Mouse (Mus musculus): Measurements from ENCODE around the gene Pbrm1. TPM values are rescaled to one million over a fixed set of nuclear protein-coding genes. Genes with fewer than 3 reads are reported as not detected.

The Pbrm1 gene
- total RNA-seq (2021): 10 to 100 TPM; 55.3 to 59.0 TPM

DNA sequence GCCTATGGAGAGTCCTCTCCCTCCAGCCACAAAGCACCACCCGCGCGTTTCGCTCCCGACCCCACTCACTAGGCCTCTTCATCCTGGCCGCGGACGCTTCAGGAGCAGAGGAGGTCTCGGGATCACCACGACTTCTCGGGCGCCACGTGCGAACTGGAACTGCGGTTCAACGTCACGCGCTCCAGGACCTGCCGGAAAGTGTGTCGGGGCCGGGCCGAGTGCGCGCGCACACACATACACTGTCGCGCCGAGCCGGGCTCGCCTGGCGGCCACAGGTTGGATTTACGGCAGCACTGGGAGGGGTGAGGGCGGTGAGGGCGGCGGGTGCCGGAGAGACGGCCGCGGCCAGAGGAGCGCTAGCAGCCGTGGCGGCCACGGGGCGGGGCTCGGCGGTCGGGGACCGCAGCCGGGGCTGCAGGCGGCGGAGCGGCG lies at the start of gene Pbrm1, which contains the start of gene Gnl3:
TSS of gene Pbrm1 (plus strand) at position 279 of the 432 bp plus-strand sequence.
TSS of gene Gnl3 (minus strand) at position 293 of the 432 bp plus-strand sequence.
- peak; percentile 91 to 94 for DNase-seq (ENCODE audit: extremely low spot score in 1 of 2, low spot score in 1 of 2)

DNA sequence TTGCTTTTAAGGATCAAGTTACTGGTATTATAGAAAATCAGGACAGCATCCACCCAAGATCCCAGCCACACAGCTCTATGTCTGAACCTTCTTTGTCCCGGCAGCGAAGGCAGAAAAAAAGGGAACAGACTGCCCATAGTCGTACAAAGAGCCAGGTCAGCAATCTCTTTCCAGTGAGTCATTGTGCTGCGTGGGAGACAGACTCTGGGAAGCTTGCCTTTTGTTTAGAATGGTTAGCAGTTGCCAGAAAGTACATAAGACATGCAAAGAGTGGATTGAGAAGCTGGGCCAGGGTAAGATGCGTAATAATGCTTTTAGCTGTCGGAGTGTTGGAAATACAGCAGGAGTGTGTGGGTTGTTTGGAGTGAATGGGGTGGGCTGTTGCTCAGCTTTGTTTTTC lies 44.7 kb upstream of the Pbrm1 start:
- DNase-seq (ENCODE audit: extremely low spot score in 1 of 2, low spot score in 1 of 2): no peak

DNA sequence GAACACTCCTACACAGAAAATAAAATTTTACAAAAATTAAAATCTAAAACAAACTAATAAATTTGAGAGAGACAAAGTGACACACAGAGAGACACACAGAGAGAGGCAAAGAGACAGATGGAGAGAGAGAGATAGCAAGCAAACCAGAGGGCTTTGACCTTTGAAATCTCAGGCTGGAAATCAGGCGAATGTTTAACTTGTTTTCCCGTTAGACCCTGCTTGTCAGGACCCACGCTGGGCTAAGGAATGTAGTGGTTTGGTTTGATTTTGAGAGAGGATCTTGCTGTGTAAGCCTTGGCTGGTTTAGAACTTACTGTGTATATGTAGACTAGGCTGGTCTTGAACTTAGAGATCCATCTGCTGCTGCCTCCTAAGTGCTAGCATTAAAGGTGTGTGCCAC lies 42.7 kb upstream of the Pbrm1 start:
- DNase-seq (ENCODE audit: extremely low spot score in 1 of 2, low spot score in 1 of 2): no peak

DNA sequence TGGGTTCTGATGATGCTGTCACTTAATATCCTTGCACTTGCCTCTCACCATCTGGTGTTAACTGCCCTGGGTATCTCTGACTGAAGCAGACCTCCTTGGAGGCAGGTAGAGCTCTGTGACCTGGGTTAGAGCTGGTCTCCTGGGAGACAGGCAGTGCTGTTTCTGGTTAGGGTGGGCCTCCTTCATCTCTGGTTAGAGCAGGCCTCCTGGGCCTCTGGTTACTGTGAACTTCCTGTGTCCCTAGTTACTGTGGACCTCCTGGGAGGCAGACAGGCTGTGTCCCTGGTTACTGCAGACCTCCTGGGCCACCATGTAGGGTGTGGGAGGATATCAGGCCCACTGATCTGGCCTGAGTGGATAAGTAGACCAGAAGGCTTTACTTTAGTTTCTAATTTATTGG lies 22.5 kb upstream of the Pbrm1 start:
- DNase-seq (ENCODE audit: extremely low spot score in 1 of 2, low spot score in 1 of 2): no peak

DNA sequence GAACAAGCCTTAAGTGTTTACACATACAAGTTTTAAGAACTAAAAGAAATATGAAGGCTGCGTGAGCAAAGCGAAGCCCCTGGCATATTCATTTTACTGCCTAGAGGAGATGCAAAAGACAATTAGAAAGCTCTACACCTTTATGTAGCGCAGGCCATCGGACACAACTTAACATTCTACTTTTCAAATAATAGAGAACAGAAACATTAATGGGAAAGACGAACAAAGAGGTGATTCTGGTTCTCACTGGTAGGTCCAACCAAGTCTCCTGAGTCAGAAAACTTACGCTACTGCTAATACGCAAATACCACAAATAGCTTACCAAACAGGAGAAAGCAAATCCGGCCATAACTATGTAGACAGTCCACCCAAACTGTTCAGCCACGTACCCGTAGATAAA lies 18.6 kb upstream of the Pbrm1 start:
- no peak for DNase-seq (ENCODE audit: extremely low spot score in 1 of 2, low spot score in 1 of 2)

DNA sequence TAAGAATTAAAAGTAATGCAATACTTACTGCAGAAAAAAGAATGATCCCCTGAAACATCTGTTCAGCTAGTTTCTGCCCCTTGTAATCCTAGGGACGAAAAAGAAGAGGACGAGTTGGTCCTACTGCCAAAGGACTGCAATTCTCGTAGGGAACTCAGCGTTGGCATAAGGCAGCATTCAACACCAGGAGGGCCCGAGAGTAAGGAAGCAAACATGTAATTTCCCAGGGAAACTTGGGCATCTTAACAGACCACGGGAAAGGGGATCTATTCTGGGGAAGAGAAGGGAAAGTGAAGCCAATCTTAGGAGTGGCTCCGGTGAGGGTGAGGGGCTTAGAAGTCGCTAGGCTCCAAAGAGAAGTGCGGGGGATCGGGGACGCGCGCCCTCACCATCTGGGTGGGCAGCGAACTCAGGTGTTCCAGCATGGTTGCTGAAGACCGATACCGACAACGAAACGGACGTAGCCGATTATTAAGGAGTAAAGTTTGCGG lies 18.1 kb upstream of the Pbrm1 start:
- no peak for DNase-seq (ENCODE audit: extremely low spot score in 1 of 2, low spot score in 1 of 2)

DNA sequence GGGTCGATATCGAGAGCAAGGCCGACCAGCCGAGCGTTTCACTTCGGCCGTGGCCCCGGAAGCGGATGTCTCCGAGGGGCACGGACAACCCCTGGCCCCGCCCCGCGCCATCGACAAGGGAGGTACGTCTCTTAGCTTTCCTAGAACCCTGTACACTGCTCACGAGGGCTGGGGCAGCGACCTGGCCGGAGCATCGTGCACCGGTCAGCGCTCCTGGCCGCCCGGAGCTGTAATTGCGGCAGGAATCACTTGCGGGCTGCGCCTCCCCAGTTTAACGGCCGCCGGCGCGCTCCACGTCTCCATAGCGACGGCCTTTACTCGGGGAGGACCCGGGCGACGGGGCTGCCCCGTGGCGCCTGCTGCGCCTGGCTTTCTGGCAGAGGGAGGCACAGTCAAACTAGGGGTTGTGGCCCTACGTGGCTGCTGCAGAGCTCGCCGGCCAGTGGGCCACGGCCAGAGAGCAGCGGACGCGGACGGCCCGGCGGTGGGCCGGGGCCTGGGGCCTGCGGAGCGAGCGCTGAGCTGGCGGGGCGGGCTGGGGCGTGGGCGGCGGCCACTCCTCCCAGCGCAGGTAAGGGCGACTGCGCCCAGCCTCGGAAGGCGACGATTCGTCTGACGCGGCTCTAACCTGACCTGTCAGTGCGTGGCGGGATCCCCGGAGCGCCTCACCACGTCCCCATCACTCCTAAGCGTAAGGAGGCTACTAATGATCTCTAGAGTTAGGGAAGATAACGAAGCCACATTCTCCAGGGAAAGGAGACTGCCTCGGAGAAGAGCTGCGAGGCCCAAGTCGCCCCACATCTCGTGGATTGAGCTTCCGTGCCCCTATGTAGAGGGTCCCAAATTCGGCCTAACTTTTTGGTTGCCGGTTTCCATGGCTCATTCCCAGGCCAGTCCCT lies 17.4 kb upstream of the Pbrm1 start, which contains the start of the genes Glt8d1 and Spcs1:
TSS of gene Glt8d1 (plus strand) at position 94 of the 899 bp plus-strand sequence.
TSS of gene Spcs1 (minus strand) at position 366 of the 899 bp plus-strand sequence.
- DNase-seq (ENCODE audit: extremely low spot score in 1 of 2, low spot score in 1 of 2): peak; percentile 75 to 91

DNA sequence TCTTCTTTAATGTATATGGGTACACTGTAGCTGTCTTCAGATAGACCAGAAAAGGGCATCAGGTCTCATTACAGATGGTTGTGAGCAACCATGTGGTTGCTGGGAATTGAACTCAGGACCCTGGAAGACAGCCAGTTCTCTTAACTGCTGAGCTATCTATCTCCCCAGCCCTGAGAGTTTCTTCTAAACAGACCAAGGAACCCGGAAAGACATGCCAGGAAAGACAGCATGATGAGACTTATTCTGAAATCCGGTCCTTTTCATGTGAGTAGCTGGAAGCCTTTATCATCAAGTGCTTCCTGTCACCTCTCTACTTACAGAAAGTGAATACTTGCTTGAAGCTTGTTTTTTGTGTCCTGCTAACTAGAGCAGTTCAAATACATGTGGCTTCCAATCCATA lies 14.4 kb upstream of the Pbrm1 start:
- DNase-seq (ENCODE audit: extremely low spot score in 1 of 2, low spot score in 1 of 2): no peak

DNA sequence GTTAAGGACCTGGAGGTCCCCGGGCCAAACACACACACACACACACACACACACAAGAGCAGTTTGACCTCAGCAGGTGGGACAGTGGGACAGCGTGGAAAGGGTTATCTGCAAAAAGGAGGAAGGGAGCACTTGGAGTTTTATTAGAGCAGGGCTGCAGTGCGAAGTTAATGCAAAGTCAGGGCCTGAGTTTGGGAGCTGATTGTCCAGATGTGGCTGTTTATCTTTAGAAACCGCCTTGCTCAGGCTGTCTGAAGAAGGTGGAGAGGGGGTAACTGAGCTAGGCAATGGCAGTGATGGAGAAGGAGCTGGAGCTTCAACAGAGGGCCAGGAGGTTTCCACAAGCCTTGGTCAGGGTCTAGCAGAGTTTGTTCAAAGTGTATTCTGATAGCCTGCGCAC lies 12.2 kb upstream of the Pbrm1 start:
- DNase-seq (ENCODE audit: extremely low spot score in 1 of 2, low spot score in 1 of 2): no peak

DNA sequence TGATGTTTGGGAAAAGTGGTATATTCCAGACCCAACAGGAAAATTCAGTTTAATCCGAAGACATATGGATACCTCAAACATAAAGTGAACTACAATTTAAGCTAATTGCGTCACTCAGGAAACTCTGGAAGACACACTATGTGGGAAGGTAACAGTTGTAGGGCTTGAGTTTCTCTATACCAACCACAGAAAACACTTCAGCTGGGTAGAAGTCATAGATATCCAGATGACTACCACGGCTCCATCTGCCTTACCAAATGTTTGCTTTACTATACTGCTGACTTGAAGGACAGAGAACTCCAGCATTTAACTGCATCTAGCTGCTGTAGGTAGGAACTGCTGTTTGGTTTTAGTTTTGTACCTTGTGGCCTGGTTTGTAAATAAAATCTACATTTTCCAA lies 7.3 kb upstream of the Pbrm1 start:
- DNase-seq (ENCODE audit: extremely low spot score in 1 of 2, low spot score in 1 of 2): no peak

DNA sequence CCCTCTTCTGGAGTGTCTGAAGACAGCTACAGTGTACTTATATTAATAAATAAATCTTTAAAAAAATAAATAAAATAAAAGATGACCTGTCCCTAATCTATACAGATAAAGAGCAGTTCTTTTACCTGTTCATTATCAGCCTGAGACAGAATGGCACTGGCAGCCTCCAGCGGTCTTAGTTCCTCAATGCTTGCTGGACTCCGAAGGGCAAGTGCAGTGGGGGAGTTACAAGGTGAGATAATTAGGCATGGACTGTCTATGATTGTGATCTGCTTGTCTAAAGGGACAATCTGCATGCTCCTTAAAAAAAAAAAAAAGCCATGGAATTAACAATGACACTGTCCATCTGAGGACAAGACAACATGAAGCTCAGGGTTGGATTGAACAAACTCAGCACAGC lies 5.0 kb upstream of the Pbrm1 start:
- DNase-seq (ENCODE audit: extremely low spot score in 1 of 2, low spot score in 1 of 2): no peak

DNA sequence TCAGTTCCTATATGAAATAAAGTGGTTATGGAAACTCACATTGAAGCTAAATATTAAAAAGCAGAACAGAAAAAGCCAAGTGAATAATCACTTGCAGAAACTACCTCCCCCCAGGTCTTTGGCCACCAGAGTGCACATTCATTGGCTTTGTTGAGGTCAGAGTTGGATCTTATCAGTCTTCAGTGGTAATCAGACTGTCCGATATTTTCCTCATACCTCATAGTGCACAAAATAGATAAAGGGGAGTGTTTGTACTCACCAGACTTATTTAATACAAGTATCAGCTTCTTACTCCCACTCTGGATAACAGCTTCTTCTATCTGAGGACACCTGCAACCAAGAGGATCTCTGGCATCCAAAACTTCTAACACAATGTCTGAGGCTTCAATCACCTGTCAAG lies 2.9 kb upstream of the Pbrm1 start:
- DNase-seq (ENCODE audit: extremely low spot score in 1 of 2, low spot score in 1 of 2): no peak

DNA sequence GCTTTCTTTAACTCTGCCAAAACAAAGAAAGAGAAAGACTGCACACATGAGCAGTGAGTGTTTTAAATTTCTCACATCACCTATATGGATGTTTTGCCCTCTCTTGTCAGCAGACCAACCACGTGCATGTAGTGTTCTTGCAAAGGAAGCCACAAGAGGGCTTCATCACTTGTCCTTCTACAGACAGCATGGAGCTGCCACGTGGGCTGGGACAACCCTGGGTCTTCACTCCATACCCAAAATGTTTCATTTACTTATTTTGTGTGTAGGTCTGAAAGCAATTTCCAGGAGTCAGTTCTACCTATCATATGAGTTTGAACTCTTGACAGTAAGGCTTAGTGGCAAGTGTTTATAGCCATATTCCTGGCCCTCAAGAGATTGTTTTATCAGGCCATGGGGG lies 1.1 kb upstream of the Pbrm1 start:
- DNase-seq (ENCODE audit: extremely low spot score in 1 of 2, low spot score in 1 of 2): no peak

DNA sequence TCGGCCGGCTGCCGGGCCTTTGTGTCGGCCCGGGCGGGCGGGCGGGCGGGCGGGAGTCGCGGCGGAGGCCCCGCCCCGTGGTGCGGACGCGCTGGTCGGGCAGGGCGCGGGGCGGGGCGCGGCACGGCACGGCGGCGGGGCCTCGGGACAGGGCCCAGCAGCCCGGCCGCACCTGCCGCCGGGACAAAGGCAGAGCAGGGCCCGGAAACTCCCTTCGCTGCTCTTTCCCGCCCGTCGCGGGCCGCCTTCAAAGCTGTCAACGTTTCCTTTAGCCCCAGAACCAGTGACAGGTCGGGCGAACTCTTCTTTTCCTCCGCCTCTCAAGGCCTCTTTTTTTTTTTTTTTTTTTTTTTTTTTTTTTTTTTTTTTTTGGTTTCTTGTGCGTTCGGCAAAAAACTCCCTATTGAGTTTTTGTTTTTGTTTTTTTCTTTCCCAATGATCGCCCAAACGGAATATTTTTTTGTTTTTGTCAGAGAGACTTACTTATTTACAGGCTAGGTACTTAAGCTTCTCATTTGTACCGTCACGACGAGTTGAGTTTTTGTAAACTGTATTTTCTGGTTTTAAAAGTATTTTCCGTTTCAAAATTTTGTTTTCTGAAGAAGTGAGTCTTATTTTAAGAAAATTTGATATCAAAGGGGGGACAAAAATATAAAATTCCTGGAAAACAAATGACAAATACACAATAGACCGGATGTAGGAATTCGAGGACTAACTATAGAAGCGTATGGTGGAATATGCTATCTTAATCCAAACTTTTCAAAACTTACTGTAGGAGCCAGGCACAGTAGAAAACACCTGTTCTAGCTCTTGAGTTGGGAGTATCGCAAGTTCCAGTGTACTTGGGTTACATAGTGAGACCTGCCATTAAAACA lies 630 bp downstream of the Pbrm1 start:
- peak in 1 of 2 experiments; percentile 27 for DNase-seq (ENCODE audit: extremely low spot score in 1 of 2, low spot score in 1 of 2)

DNA sequence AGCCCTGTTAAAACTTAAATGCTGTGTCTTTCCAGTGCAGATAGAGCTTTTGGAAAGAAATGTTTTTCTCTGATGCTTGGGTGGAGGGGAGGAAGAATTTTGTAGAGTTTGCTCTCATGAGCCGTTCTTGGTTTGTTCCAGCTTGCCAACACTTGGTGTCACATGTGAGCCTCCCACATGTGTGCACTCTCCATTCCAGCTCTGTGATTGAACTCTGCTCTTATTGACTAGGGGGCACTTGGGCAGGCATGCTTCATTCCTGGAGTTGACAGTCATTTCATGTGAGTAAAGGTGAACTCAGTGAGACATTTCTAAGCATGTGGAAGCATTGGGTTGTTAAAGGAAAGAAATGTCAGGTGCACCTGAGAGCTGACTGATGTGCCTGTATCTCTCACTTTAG lies 3.6 kb downstream of the Pbrm1 start:
- no peak for DNase-seq (ENCODE audit: extremely low spot score in 1 of 2, low spot score in 1 of 2)

DNA sequence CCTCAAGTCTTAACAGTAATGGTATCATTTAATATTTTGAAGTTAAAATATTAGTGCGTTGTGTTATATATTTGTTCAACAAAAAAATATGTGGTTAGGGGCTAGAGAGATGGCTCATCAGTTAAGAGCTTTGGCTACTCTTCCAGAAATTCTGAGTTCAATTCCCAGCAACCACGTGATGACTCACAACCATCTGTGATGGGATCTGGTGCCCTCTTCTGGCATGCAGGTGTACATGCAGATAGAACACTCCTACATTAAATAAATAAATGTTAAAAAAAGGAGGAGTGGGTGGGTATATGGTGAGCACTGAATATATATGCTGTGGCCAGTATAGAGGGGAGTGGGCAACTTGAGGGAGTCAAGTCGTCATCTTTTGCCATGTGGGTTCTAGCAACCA lies 6.8 kb downstream of the Pbrm1 start:
- no peak for DNase-seq (ENCODE audit: extremely low spot score in 1 of 2, low spot score in 1 of 2)

DNA sequence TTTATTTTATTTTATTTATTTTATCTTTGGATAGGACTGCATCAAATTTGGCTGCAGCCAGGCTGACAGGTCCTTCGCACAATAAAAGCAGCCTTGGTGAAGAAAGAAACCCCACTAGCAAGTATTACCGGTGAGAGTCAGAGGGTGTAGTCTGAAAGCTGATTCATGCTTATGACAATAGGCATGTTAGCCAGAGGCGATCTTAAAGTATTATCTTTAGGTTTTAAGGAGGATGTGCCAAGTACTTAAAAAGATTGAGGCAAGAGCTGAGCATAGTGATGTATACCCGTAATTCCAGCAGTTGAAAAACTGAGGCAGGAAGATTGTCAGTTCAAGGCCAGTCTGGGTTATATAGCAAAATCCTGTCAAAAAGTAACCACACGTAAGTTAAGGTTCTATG lies 26.4 kb downstream of the Pbrm1 start:
- no peak for DNase-seq (ENCODE audit: extremely low spot score in 1 of 2, low spot score in 1 of 2)

DNA sequence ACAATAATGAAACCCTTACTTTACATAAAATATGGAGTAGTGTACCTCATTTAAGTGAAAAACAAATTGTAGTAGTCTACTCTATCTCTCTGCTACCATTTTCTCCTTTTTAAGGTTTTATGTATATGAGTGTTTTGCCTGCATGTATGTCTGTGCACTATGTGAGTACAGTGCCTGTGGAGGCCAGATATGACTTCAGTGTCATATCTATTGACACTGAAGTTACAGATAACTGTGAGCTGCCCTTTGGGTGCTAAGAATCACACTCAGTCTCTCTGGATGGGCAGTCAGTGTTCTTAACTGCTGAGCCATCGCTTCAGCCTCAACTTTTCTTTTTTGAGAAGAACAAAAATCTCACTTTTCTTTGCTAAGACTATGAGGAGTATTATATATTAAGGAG lies 26.9 kb downstream of the Pbrm1 start:
- DNase-seq (ENCODE audit: extremely low spot score in 1 of 2, low spot score in 1 of 2): no peak

DNA sequence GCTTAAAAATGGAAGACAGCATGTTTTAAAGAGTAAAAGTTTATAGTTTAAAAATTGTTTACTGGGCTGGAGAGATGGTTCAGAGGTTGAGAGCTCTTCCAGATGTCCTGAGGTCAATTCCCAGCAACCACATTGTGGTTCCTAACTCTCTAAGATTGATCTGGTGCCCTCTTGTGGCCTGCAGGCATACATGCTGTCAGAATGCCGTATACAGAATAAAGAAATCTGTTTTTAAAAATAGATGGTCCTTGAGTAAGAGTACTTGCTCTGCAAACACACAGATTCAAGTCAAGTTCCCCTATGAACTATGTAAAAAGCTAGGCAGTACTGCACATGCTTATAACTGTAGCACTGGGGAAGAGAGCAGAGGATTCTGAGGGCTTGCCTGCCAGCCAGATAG lies 43.3 kb downstream of the Pbrm1 start:
- DNase-seq (ENCODE audit: extremely low spot score in 1 of 2, low spot score in 1 of 2): no peak

DNA sequence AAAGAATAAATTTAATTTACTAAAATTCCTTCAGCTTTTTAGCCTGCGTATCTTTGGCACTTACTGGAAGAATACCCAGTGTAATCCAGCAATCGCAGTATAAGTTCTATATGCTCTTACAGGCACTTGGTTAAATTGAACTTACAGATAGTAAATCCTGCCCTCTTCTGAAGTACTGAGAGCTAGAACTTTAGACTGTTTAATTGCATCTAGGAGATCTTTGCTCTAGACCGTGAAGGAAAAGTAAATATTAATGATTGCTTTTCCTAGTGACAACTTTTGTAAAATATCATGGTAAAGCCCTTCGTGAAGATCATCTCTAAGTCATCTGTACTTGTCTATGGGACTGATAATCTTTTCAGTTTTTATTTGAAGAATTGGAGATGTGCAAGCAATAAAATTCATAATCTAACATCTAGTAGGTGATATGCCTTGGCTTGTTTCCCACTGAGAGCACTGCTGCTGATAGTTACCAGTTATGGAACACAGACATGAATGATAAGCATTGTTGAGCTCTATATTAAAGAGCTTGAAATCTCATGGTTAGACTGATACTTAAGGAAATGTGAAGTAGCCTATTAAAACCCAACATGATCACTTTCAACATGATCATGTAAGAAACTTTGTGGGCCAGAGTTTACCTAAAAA lies 50.3 kb downstream of the Pbrm1 start:
- no peak for DNase-seq (ENCODE audit: extremely low spot score in 1 of 2, low spot score in 1 of 2)

All from layer of hippocampus, postnatal 25 days (tissue).